Mouse (Mus musculus): Measurements from ENCODE around the gene Relch.

- TF ChIP-seq CTCF (IDR thresholded peaks at IDR 0.05) (no peak), EP300 (IDR thresholded peaks at IDR 0.05) (no peak)
These were observed 116.4 kb downstream of the Relch start for GRCm38 (mm10) chr1:105780079-105780456.
